Mouse (Mus musculus): ENCODE data around the gene Muc2. TPM values are rescaled to one million over a fixed set of nuclear protein-coding genes. Genes with fewer than 3 reads are reported as not detected.
"Not testable (repeated sequence)": the region's sequence is repeated elsewhere in the genome, so short reads cannot be mapped to it uniquely, and the experiment has no call there.

The Muc2 gene
- polyA plus RNA-seq (2016; fragmentation: Nextera tagmentation; extraction: Ambion mirVana): 0.05 and 0.29 TPM in 2 replicates

- peaks cover 15% of the 10 kb centered on the region for H3K27me3 ChIP-seq (ENCODE audit: low read depth, poor library complexity, severe bottlenecking)
- no peaks in the 10 kb centered on the region for H3K36me3 ChIP-seq
- 84% methylated on average over 8 of the region's 8 CpGs for WGBS
- H3K4me1 ChIP-seq: peaks cover 20% of the 10 kb centered on the region
- no peaks in the 10 kb centered on the region for H3K9me3 ChIP-seq (replicated peaks)
- H3K27ac ChIP-seq: no peak within 1 kb of the TSS
- H3K4me3 ChIP-seq: no peak within 1 kb of the TSS
- DNase-seq (ENCODE audit: low spot score): no peak
Measured at GRCm38 (mm10) chr7:141690040-141690439, at the start of gene Muc2. Muc2 (plus strand) TSS chr7:141690340.

GRCm38 (mm10) chr7:141642375-141642774 is 47.8 kb upstream of the Muc2 start:
- H3K4me1 ChIP-seq: no peaks in the 10 kb centered on the region
- H3K27me3 ChIP-seq (ENCODE audit: low read depth, poor library complexity, severe bottlenecking): no peaks in the 10 kb centered on the region
- H3K36me3 ChIP-seq: no peaks in the 10 kb centered on the region
- H3K4me3 ChIP-seq: no peak overlapping the region
- no peak overlapping the region for H3K27ac ChIP-seq
- H3K9me3 ChIP-seq (replicated peaks): no peaks in the 10 kb centered on the region
- WGBS: 94% methylated on average over 1 of the region's 1 CpGs
- no peak for DNase-seq (ENCODE audit: low spot score)

GRCm38 (mm10) chr7:141643160-141643559 is 47.0 kb upstream of the Muc2 start:
- Histone ChIP-seq H3K9me3 (replicated peaks) (no peaks in the 10 kb centered on the region), H3K27me3 (ENCODE audit: low read depth, poor library complexity, severe bottlenecking) (no peaks in the 10 kb centered on the region), H3K27ac (no peak overlapping the region), H3K4me3 (no peak overlapping the region), H3K36me3 (no peaks in the 10 kb centered on the region), H3K4me1 (no peaks in the 10 kb centered on the region)
- 42% methylated on average over 3 of the region's 3 CpGs for WGBS
- peak; percentile 42 for DNase-seq (ENCODE audit: low spot score)

- H3K9me3 ChIP-seq (replicated peaks): no peaks in the 10 kb centered on the region
Measured at GRCm38 (mm10) chr7:141647083-141647482, 43.1 kb upstream of the Muc2 start.

GRCm38 (mm10) chr7:141647815-141648214 is 42.3 kb upstream of the Muc2 start:
- 89% methylated on average over 11 of the region's 11 CpGs for WGBS
- Histone ChIP-seq H3K27ac (no peak overlapping the region), H3K27me3 (ENCODE audit: low read depth, poor library complexity, severe bottlenecking) (no peaks in the 10 kb centered on the region), H3K4me3 (no peak overlapping the region), H3K4me1 (peaks cover 6% of the 10 kb centered on the region), H3K9me3 (replicated peaks) (no peaks in the 10 kb centered on the region), H3K36me3 (no peaks in the 10 kb centered on the region)
- no peak for DNase-seq (ENCODE audit: low spot score)

More at GRCm38 (mm10) chr7:141647083-141647482, 43.1 kb upstream of the Muc2 start:
- WGBS: 73% methylated on average over 2 of the region's 2 CpGs
- H3K36me3 ChIP-seq: no peaks in the 10 kb centered on the region
- no peak for DNase-seq (ENCODE audit: low spot score)
- no peak overlapping the region for H3K4me3 ChIP-seq
- peaks cover 1% of the 10 kb centered on the region for H3K4me1 ChIP-seq
- H3K27me3 ChIP-seq (ENCODE audit: low read depth, poor library complexity, severe bottlenecking): no peaks in the 10 kb centered on the region
- H3K27ac ChIP-seq: no peak overlapping the region

GRCm38 (mm10) chr7:141652191-141652590 is 37.9 kb upstream of the Muc2 start:
- H3K27ac ChIP-seq: no peak overlapping the region
- DNase-seq (ENCODE audit: low spot score): no peak
- 34% methylated on average over 7 of the region's 7 CpGs for WGBS
- peaks cover 18% of the 10 kb centered on the region for H3K4me1 ChIP-seq
- no peaks in the 10 kb centered on the region for H3K27me3 ChIP-seq (ENCODE audit: low read depth, poor library complexity, severe bottlenecking)
- H3K4me3 ChIP-seq: no peak overlapping the region
- H3K9me3 ChIP-seq (replicated peaks): no peaks in the 10 kb centered on the region
- H3K36me3 ChIP-seq: no peaks in the 10 kb centered on the region

- H3K9me3 ChIP-seq (replicated peaks): no peaks in the 10 kb centered on the region
- WGBS: 88% methylated on average over 1 of the region's 1 CpGs
- H3K36me3 ChIP-seq: no peaks in the 10 kb centered on the region
- no peak overlapping the region for H3K27ac ChIP-seq
- H3K4me1 ChIP-seq: no peaks in the 10 kb centered on the region
- DNase-seq (ENCODE audit: low spot score): no peak
- H3K27me3 ChIP-seq (ENCODE audit: low read depth, poor library complexity, severe bottlenecking): no peaks in the 10 kb centered on the region
- no peak overlapping the region for H3K4me3 ChIP-seq
Measured at GRCm38 (mm10) chr7:141660346-141660745, 29.8 kb upstream of the Muc2 start.

- H3K27me3 ChIP-seq (ENCODE audit: low read depth, poor library complexity, severe bottlenecking): no peaks in the 10 kb centered on the region
- no peak overlapping the region for H3K4me3 ChIP-seq
- DNase-seq (ENCODE audit: low spot score): no peak
- no peaks in the 10 kb centered on the region for H3K36me3 ChIP-seq
- H3K27ac ChIP-seq: no peak overlapping the region
- H3K4me1 ChIP-seq: 0 out of 2 replicates have a peak, but pooled peaks cover 4% of the 10 kb centered on the region
- 78% methylated on average over 3 of the region's 3 CpGs for WGBS
- no peaks in the 10 kb centered on the region for H3K9me3 ChIP-seq (replicated peaks)
Measured at GRCm38 (mm10) chr7:141661481-141661880, 28.7 kb upstream of the Muc2 start.

GRCm38 (mm10) chr7:141662223-141662622 is 27.9 kb upstream of the Muc2 start:
- DNase-seq (ENCODE audit: low spot score): no peak
- Histone ChIP-seq H3K27me3 (ENCODE audit: low read depth, poor library complexity, severe bottlenecking) (no peaks in the 10 kb centered on the region), H3K27ac (no peak overlapping the region), H3K36me3 (no peaks in the 10 kb centered on the region), H3K4me3 (no peak overlapping the region), H3K4me1 (0 out of 2 replicates have a peak, but pooled peaks cover 4% of the 10 kb centered on the region), H3K9me3 (replicated peaks) (no peaks in the 10 kb centered on the region)
- 59% methylated on average over 5 of the region's 5 CpGs for WGBS

- DNase-seq (ENCODE audit: low spot score): peak; percentile 57
- Histone ChIP-seq H3K4me3 (no peak overlapping the region), H3K4me1 (0 out of 2 replicates have a peak, but pooled peaks cover 4% of the 10 kb centered on the region), H3K27me3 (ENCODE audit: low read depth, poor library complexity, severe bottlenecking) (no peaks in the 10 kb centered on the region), H3K9me3 (replicated peaks) (no peaks in the 10 kb centered on the region), H3K36me3 (no peaks in the 10 kb centered on the region), H3K27ac (no peak overlapping the region)
- 36% methylated on average over 4 of the region's 4 CpGs for WGBS
Measured at GRCm38 (mm10) chr7:141666190-141666589, 23.9 kb upstream of the Muc2 start.

GRCm38 (mm10) chr7:141669097-141669496 is 21.0 kb upstream of the Muc2 start:
- H3K27me3 ChIP-seq (ENCODE audit: low read depth, poor library complexity, severe bottlenecking); DNase-seq (ENCODE audit: low spot score); H3K9me3 ChIP-seq (replicated peaks); H3K27ac ChIP-seq; H3K4me1 ChIP-seq; H3K4me3 ChIP-seq; H3K36me3 ChIP-seq: not testable (repeated sequence)
- 90% methylated on average over 3 of the region's 3 CpGs for WGBS

- no peak overlapping the region for H3K4me3 ChIP-seq
- 86% methylated on average over 4 of the region's 4 CpGs for WGBS
- H3K36me3 ChIP-seq: no peaks in the 10 kb centered on the region
- DNase-seq (ENCODE audit: low spot score): no peak
- no peaks in the 10 kb centered on the region for H3K27me3 ChIP-seq (ENCODE audit: low read depth, poor library complexity, severe bottlenecking)
- 0 out of 2 replicates have a peak, but pooled peaks cover 1% of the 10 kb centered on the region for H3K4me1 ChIP-seq
- H3K27ac ChIP-seq: no peak overlapping the region
- H3K9me3 ChIP-seq (replicated peaks): no peaks in the 10 kb centered on the region
Measured at GRCm38 (mm10) chr7:141670999-141671398, 19.1 kb upstream of the Muc2 start.

GRCm38 (mm10) chr7:141671626-141672291 is 18.4 kb upstream of the Muc2 start:
- Histone ChIP-seq H3K4me1 (no peaks in the 10 kb centered on the region), H3K9me3 (replicated peaks) (no peaks in the 10 kb centered on the region), H3K27ac (no peak overlapping the region), H3K4me3 (no peak overlapping the region), H3K36me3 (no peaks in the 10 kb centered on the region), H3K27me3 (ENCODE audit: low read depth, poor library complexity, severe bottlenecking) (no peaks in the 10 kb centered on the region)
- DNase-seq (ENCODE audit: low spot score): no peak
- WGBS: 79% methylated on average over 5 of the region's 5 CpGs

GRCm38 (mm10) chr7:141678922-141679321 is 11.2 kb upstream of the Muc2 start:
- 84% methylated on average over 4 of the region's 4 CpGs for WGBS

More at GRCm38 (mm10) chr7:141678922-141679321, 11.2 kb upstream of the Muc2 start:
- no peaks in the 10 kb centered on the region for H3K9me3 ChIP-seq (replicated peaks)
- DNase-seq (ENCODE audit: low spot score): no peak
- H3K4me3 ChIP-seq: no peak overlapping the region
- H3K4me1 ChIP-seq: no peaks in the 10 kb centered on the region
- H3K27me3 ChIP-seq (ENCODE audit: low read depth, poor library complexity, severe bottlenecking): no peaks in the 10 kb centered on the region
- H3K27ac ChIP-seq: no peak overlapping the region
- no peaks in the 10 kb centered on the region for H3K36me3 ChIP-seq

Data from limb, embryonic 10.5 days (tissue).